Mouse (Mus musculus) retina, adult 2 months (tissue): ENCODE results near the gene Nupr1.

Experiments
- DNase-seq: peaks from one replicate; pipeline ENCODE4 v3.0.0-alpha.2; 2012; ENCODE audit warnings: low read depth, low spot score

The Nupr1 gene

GRCm38 (mm10) chr7:126630824-126631518 is at the start of gene Nupr1:
Gene Nupr1 (minus strand): TSS chr7:126630861.
- no peak for DNase-seq

- no peak for DNase-seq
These were observed 49.0 kb upstream of the Nupr1 start for GRCm38 (mm10) chr7:126679683-126680082.

GRCm38 (mm10) chr7:126678545-126679341 is 48.1 kb upstream of the Nupr1 start:
- DNase-seq: no peak

GRCm38 (mm10) chr7:126676631-126677220 is 46.1 kb upstream of the Nupr1 start:
- no peak for DNase-seq

- DNase-seq: no peak
These were observed 45.5 kb upstream of the Nupr1 start, which contains the start of gene Sult1a1 for GRCm38 (mm10) chr7:126676207-126676606. Gene Sult1a1 (minus strand): TSS chr7:126676432.

- no peak for DNase-seq
These were observed 44.4 kb upstream of the Nupr1 start for GRCm38 (mm10) chr7:126675104-126675503.

GRCm38 (mm10) chr7:126672111-126672510 is 41.5 kb upstream of the Nupr1 start:
- no peak for DNase-seq

- no peak for DNase-seq
These were observed 39.5 kb upstream of the Nupr1 start for GRCm38 (mm10) chr7:126670152-126670551.

GRCm38 (mm10) chr7:126668452-126668851 is 37.8 kb upstream of the Nupr1 start:
- no peak for DNase-seq

- DNase-seq: no peak
These were observed 36.9 kb upstream of the Nupr1 start for GRCm38 (mm10) chr7:126667495-126668090.

- DNase-seq: no peak
These were observed 34.6 kb upstream of the Nupr1 start for GRCm38 (mm10) chr7:126665269-126665668.

- DNase-seq: no peak
These were observed 33.0 kb upstream of the Nupr1 start for GRCm38 (mm10) chr7:126663646-126664045.

- DNase-seq: no peak
These were observed 29.1 kb upstream of the Nupr1 start for GRCm38 (mm10) chr7:126659771-126660170.

- DNase-seq: no peak
These were observed 26.9 kb upstream of the Nupr1 start for GRCm38 (mm10) chr7:126657522-126657921.

GRCm38 (mm10) chr7:126655695-126656094 is 25.0 kb upstream of the Nupr1 start:
- no peak for DNase-seq

GRCm38 (mm10) chr7:126653991-126654390 is 23.3 kb upstream of the Nupr1 start:
- no peak for DNase-seq

- DNase-seq: no peak
These were observed 20.2 kb upstream of the Nupr1 start for GRCm38 (mm10) chr7:126650852-126651251.

GRCm38 (mm10) chr7:126649231-126650051 is 18.8 kb upstream of the Nupr1 start, which contains the start of gene Sgf29:
Gene Sgf29 (plus strand): TSS chr7:126649309.
- DNase-seq: peak; percentile 79

- no peak for DNase-seq
These were observed 17.8 kb upstream of the Nupr1 start for GRCm38 (mm10) chr7:126648486-126648885.

- no peak for DNase-seq
These were observed 15.0 kb upstream of the Nupr1 start for GRCm38 (mm10) chr7:126645708-126646107.

- DNase-seq: no peak
These were observed 14.3 kb upstream of the Nupr1 start for GRCm38 (mm10) chr7:126644914-126645313.
